Mouse (Mus musculus) heart, embryonic 11.5 days (tissue): ENCODE data around the gene Naa38. TPM values are rescaled to one million over a fixed set of nuclear protein-coding genes. Genes with fewer than 3 reads are reported as not detected.
"Not testable (repeated sequence)": the region's sequence is repeated elsewhere in the genome, so short reads cannot be mapped to it uniquely, and the experiment has no call there.

Experiments used
- ATAC-seq: fragments of 200-750 bp; cut with Nextera tagmentation; replicated peaks from 2 replicates; pipeline ENCODE4 v1.8.0; 2017; ENCODE audit warnings: moderate library complexity; ENCODE audit not compliant: insufficient number of reproducible peaks, low FRiP score, low TSS enrichment
- H3K27ac ChIP-seq: fragments of 300-500 bp; sonication (generic); 2 replicates; pipeline ENCODE4 v1.5.1; 2014; ENCODE audit warnings: mild to moderate bottlenecking, low read depth, low read length
- H3K27me3 ChIP-seq: fragments of 300-500 bp; sonication (generic); 2 replicates; pipeline ENCODE4 v1.6.1; 2014; ENCODE audit warnings: mild to moderate bottlenecking, low read length, mixed read lengths; ENCODE audit not compliant: control insufficient read depth, insufficient read depth
- H3K36me3 ChIP-seq: fragments of 300-500 bp; sonication (generic); 2 replicates; pipeline ENCODE4 v1.6.1; 2014; ENCODE audit warnings: mild to moderate bottlenecking, low read length, moderate library complexity, mixed read lengths; ENCODE audit not compliant: control insufficient read depth, insufficient read depth
- H3K4me1 ChIP-seq: fragments of 300-500 bp; sonication (generic); 2 replicates; pipeline ENCODE4 v1.6.1; 2014; ENCODE audit warnings: low read length; ENCODE audit not compliant: control insufficient read depth, insufficient read depth
- H3K4me2 ChIP-seq: fragments of 300-500 bp; sonication (generic); 2 replicates; pipeline ENCODE4 v1.6.1; 2014; ENCODE audit warnings: mild to moderate bottlenecking, moderate library complexity
- H3K4me3 ChIP-seq: fragments of 300-500 bp; sonication (generic); 2 replicates; pipeline ENCODE4 v1.5.1; 2014; ENCODE audit warnings: low read depth, low read length
- H3K9ac ChIP-seq: fragments of 300-500 bp; sonication (generic); 2 replicates; pipeline ENCODE4 v1.6.1; 2014; ENCODE audit warnings: mild to moderate bottlenecking, low read depth, low read length, moderate library complexity
- H3K9me3 ChIP-seq: fragments of 300-500 bp; sonication (generic); replicated peaks from 2 replicates; pipeline ENCODE4 v1.6.1; 2016; ENCODE audit warnings: low read length; ENCODE audit not compliant: control insufficient read depth
- whole genome bisulfite sequencing: fragments of 180-500 bp; shearing (Covaris S2); extraction: QIAGEN DNeasy Blood & Tissue Kit; methylation state at CpG from one replicate; pipeline ENCODE4 v1.1.7; 2014; ENCODE audit not compliant: insufficient replicate concordance; 5-methylcytosine and 5-hydroxymethylcytosine counted together
- polyA plus RNA-seq: library from polyadenylated mRNA; unstranded; fragments of >200 nt; fragmentation: Nextera tagmentation; extraction: Ambion mirVana; gene quantifications from 2 replicates; pipeline ENCODE4 v1.2.1, GENCODE M21; 2014

The Naa38 gene
- polyA plus RNA-seq, result 166 and 170 TPM in 2 replicates

DNA sequence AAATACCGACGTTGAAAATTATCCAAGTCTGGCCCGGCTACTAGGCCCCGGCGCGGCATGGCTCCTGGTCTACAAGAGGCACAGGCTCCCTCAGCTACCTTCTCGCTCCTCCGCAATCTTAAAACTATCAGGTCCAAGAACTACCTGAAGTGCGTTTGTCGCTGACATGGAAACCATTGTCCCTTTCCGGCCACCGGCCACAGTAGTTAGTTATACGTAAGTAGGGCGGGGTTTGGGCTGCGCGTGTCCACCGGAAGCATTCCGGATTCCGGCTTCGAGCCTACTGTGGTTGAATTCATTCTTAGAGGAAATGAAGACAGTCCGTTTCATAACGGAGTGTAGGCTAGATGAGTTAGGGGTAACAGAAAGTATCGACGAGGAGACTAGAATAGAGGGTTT, at the start of gene Naa38, which contains the start of gene Cyb5d1:
TSS of gene Naa38 (plus strand) at position 253 of the 399 bp plus-strand sequence.
TSS of gene Cyb5d1 (minus strand) at position 397 of the 399 bp plus-strand sequence.
- H3K27me3 ChIP-seq, H3K9me3 ChIP-seq, H3K36me3 ChIP-seq: not testable (repeated sequence)
- peak; percentile 66 for ATAC-seq
- Histone ChIP-seq H3K4me3 (peak within 1 kb of the TSS; percentile 59), H3K4me2 (peak within 1 kb of the TSS; percentile 81), H3K9ac (peak within 1 kb of the TSS; percentile 86), H3K27ac (peak within 1 kb of the TSS; percentile 89), H3K4me1 (peaks cover 41% of the 10 kb centered on the region)
- under 1% methylated on average over 24 of the region's 24 CpGs for WGBS

DNA sequence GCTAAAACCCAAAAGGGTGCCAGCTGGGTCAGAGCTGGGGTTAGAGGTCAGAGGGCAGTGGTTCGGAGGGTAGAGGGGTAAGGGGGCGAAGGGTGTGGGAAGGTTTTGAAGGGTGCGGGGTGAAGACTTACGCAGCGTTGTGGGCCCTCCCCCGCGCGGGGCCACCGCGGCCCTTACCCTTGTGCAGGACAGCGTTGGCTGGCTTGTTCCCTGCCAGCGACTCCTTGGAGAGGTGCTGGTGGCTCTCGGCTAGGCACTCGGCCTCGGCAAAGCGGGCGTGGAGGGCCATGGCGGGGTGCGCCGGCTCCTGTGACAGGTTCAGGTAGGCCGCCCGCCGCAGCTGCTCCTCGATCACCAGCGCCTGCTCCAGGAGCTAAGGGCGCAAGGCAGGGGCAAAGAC, 48.8 kb upstream of the Naa38 start:
- Histone ChIP-seq H3K9ac (no peak overlapping the region), H3K4me2 (no peak overlapping the region), H3K27me3 (no peaks in the 10 kb centered on the region), H3K4me1 (no peaks in the 10 kb centered on the region), H3K36me3 (peaks cover 34% of the 10 kb centered on the region), H3K27ac (no peak overlapping the region), H3K4me3 (no peak overlapping the region), H3K9me3 (no peaks in the 10 kb centered on the region)
- 79% methylated on average over 26 of the region's 26 CpGs for WGBS
- ATAC-seq, result no peak

DNA sequence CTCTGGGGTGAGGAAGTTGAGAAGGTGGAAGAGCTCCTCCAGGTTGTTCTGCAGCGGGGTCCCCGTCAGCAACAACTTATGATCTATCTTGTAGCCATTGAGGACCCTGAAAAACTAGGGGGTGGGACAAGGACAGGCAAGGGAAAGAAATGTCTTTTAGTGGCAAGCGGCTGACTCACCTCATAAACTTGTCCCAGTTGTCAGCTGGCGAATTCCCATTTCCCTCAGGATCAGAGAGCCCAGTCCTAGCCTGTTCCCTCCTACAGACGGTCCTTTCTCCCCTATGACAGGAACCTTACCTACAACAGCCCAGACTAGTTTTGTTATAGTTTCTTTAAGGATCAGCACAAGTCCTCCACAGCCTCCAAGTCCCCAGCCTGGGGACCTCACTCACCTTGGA, 38.7 kb upstream of the Naa38 start:
- no peak overlapping the region for H3K27ac ChIP-seq
- no peak for ATAC-seq
- 87% methylated on average over 5 of the region's 5 CpGs for WGBS
- H3K36me3 ChIP-seq, result peaks cover 54% of the 10 kb centered on the region
- no peaks in the 10 kb centered on the region for H3K4me1 ChIP-seq
- H3K9ac ChIP-seq, result no peak overlapping the region
- no peak overlapping the region for H3K4me3 ChIP-seq
- no peaks in the 10 kb centered on the region for H3K9me3 ChIP-seq
- no peak overlapping the region for H3K4me2 ChIP-seq
- no peaks in the 10 kb centered on the region for H3K27me3 ChIP-seq

DNA sequence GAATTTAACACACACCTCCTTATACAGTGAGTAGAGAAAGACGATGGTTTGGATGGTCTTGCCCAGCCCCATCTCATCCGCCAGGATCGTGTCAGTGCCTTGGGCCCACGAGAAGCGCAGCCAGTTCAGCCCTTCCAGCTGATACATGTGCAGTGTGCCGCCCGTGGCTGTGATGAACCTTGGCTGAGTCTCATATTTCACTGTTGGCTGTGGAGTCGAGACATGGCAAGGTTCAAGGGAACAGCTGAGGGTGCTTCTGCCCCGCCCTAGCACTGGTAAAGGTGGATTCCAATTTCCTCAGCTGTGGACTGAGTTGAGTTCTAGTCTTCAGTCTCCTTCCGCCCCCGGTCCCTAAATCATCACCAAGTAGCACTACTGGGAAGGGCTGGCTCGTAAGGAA, 37.6 kb upstream of the Naa38 start:
- WGBS, result 89% methylated on average over 12 of the region's 12 CpGs
- no peak for ATAC-seq
- Histone ChIP-seq H3K9me3 (no peaks in the 10 kb centered on the region), H3K4me2 (no peak overlapping the region), H3K4me3 (no peak overlapping the region), H3K9ac (no peak overlapping the region), H3K36me3 (peaks cover 47% of the 10 kb centered on the region), H3K27me3 (no peaks in the 10 kb centered on the region), H3K4me1 (no peaks in the 10 kb centered on the region), H3K27ac (no peak overlapping the region)

DNA sequence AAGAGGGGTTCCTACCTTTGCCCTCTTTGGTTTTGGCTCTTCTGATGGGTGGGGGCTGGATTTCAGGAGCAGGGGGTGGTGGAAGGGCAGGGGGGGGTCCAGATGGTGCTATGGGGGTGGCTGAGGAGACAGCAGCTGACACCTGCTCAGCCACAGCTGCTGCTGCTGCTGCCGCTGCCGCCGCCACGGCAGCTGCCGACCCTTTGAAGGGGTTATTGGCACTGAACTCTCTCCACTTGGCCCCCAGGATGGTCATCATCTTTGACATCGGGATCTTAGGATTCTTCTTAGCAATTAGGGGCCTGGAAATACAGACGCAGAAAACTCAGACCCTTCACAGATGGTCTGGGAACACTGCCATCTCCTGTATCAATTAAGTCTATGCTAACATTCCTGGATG, 33.3 kb upstream of the Naa38 start:
- no peak for ATAC-seq
- Histone ChIP-seq H3K4me1 (peaks cover 22% of the 10 kb centered on the region), H3K27ac (no peak overlapping the region), H3K9ac (no peak overlapping the region), H3K4me3 (no peak overlapping the region), H3K36me3 (peaks cover 41% of the 10 kb centered on the region), H3K4me2 (no peak overlapping the region), H3K9me3 (no peaks in the 10 kb centered on the region), H3K27me3 (no peaks in the 10 kb centered on the region)
- WGBS, result 83% methylated on average over 7 of the region's 7 CpGs

DNA sequence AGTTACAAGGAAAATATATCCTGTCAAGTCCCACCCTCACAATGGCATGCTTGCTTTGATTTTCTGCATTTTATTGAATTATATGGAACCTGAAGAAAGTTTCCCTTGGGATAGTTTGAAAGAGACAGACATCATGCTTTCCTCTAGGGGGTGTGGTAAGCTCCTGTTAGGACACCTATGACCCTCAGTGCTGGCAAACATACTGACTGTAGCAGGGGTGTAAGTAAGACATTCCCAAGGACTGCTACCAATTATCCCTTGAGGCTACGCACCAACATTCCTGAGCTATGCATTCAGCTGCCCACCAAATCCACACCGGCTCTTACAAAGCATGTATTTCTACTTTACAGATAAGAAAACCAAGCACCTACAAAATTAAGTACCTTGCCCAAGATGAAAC, 32.8 kb upstream of the Naa38 start:
- 69% methylated on average over 2 of the region's 2 CpGs for WGBS
- no peak for ATAC-seq
- no peak overlapping the region for H3K27ac ChIP-seq
- H3K9ac ChIP-seq, result no peak overlapping the region
- H3K4me1 ChIP-seq, result peaks cover 22% of the 10 kb centered on the region
- no peaks in the 10 kb centered on the region for H3K27me3 ChIP-seq
- H3K9me3 ChIP-seq, result no peaks in the 10 kb centered on the region
- no peak overlapping the region for H3K4me2 ChIP-seq
- H3K4me3 ChIP-seq, result no peak overlapping the region
- H3K36me3 ChIP-seq, result peaks cover 38% of the 10 kb centered on the region

DNA sequence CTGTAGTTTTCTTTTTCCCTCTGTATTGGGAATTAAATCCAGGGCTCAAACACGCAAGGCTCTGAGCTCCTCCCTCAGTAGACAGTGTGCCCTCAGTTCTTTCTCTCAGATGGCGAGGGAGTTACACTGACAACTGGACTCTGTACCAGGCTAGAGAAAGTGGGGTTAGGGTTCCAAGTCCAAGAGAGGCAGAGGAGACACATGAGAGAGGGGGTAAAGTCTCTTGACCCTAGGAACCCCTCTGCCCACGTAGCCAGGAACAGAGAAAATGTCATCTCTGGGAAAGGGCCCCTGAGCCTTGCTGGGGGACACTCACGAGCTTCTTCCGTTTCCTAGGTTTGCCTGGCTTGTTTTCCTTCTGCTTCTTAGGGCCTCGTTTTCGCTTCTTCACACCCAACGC, 30.9 kb upstream of the Naa38 start:
- ATAC-seq, result no peak
- peak overlapping the region; percentile 98; the same call in 1 of the 2 replicates for H3K27ac ChIP-seq
- no peaks in the 10 kb centered on the region for H3K9me3 ChIP-seq
- peaks cover 29% of the 10 kb centered on the region for H3K4me1 ChIP-seq
- H3K27me3 ChIP-seq, result no peaks in the 10 kb centered on the region
- H3K4me3 ChIP-seq, result no peak overlapping the region
- WGBS, result 48% methylated on average over 8 of the region's 8 CpGs
- H3K36me3 ChIP-seq, result peaks cover 30% of the 10 kb centered on the region
- peak overlapping the region; percentile 91 for H3K4me2 ChIP-seq
- no peak overlapping the region for H3K9ac ChIP-seq

DNA sequence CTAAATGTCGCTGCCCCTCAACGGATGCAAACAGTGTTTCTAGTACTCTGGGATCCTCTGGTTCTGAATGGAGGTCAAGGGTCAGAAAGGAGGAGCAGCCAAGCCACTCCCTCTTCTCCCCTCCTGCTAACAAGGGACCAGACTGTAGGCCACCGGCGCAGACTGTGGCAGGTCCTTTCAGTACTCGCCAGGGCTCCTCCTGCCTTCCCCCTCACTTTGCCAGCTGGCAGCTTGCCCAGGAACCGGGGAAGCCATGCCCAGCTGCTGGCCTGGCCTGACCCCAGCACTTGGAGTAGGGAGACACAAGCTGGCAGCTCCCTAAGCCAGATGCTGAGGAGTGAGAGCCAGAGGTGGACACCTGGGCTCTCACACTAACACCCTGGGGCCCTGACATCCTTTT, 30.4 kb upstream of the Naa38 start:
- H3K27ac ChIP-seq, result peak overlapping the region; percentile 98
- no peaks in the 10 kb centered on the region for H3K27me3 ChIP-seq
- peak overlapping the region; percentile 91 for H3K4me2 ChIP-seq
- peaks cover 28% of the 10 kb centered on the region for H3K36me3 ChIP-seq
- peak overlapping the region; percentile 30 for H3K9ac ChIP-seq
- ATAC-seq, result no peak
- H3K4me3 ChIP-seq, result no peak overlapping the region
- H3K4me1 ChIP-seq, result peaks cover 29% of the 10 kb centered on the region
- H3K9me3 ChIP-seq, result no peaks in the 10 kb centered on the region
- 6% methylated on average over 6 of the region's 6 CpGs for WGBS

DNA sequence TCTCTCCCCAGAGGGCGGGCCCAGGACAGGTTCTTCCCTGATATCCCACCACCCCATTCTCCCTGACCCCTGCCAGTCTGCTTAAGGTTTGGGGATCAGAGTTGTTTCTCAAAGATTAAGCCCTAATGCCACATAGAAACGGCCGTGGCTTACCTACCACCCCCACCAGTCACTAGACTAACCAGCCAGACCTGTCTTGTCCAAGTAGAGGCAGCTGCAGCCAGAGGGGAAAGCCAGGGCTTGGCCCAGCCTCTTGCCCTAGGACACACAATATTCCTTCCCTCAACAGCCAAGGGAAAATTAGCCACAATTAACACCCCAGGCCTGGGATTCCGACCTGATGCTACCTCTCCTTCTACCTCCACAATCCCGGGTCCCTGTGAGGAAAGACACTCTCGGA, 29.6 kb upstream of the Naa38 start:
- peaks cover 20% of the 10 kb centered on the region for H3K36me3 ChIP-seq
- no peak for ATAC-seq
- WGBS, result 25% methylated on average over 6 of the region's 6 CpGs
- H3K9ac ChIP-seq, result peak overlapping the region; percentile 73
- no peaks in the 10 kb centered on the region for H3K9me3 ChIP-seq
- peak overlapping the region; percentile 98 for H3K27ac ChIP-seq
- peaks cover 32% of the 10 kb centered on the region for H3K4me1 ChIP-seq
- no peaks in the 10 kb centered on the region for H3K27me3 ChIP-seq
- peak overlapping the region; percentile 94 for H3K4me3 ChIP-seq
- H3K4me2 ChIP-seq, result peak overlapping the region; percentile 91
